Comparison of ENCODE assay signal across 17 mouse cellular contexts in genomic region chr11:57668271-57668670, GRCm38 (mm10).
"Had no signal": no experiment of that assay in that cellular context is flagged by ENCODE, and none has a peak within 500 bp of the region (broad histone marks: within the 10 kb centered on the region; RNA-seq: fewer than 3 reads in every experiment).

No protein-coding gene starts in this region.

- H3K4me3 ChIP-seq: megakaryocyte, embryonic 14.5 days; midbrain, embryonic 13.5 days; midbrain, embryonic 15.5 days; neural tube, embryonic 13.5 days; neural tube, embryonic 15.5 days had no signal

- H3K27ac ChIP-seq: liver, embryonic 14.5 days; midbrain, embryonic 13.5 days; midbrain, embryonic 15.5 days; neural tube, embryonic 13.5 days; neural tube, embryonic 15.5 days had no signal

- H3K27me3 ChIP-seq: midbrain, embryonic 13.5 days; midbrain, embryonic 15.5 days; neural tube, embryonic 13.5 days; neural tube, embryonic 15.5 days had no signal

- H3K36me3 ChIP-seq: midbrain, embryonic 13.5 days; midbrain, embryonic 15.5 days; neural tube, embryonic 13.5 days; neural tube, embryonic 15.5 days had no signal

- ATAC-seq: midbrain, embryonic 13.5 days; midbrain, embryonic 15.5 days had no signal

- DNase-seq: lung, adult 18-20 months; lung, embryonic 14.5 days; lung, postnatal 10 days; lung, postnatal 4 days; retina, postnatal 1 day; right cerebral cortex, adult 18-20 months; right cerebral cortex, postnatal 25 days; right cerebral cortex, postnatal 4 days; spleen, adult 18-20 months; thymus, adult 18-20 months; thymus, postnatal 25 days had no signal
